Mouse (Mus musculus): ENCODE data around the gene Vma21. TPM values are rescaled to one million over a fixed set of nuclear protein-coding genes. Genes with fewer than 3 reads are reported as not detected.

The Vma21 gene
- polyA plus RNA-seq, 1 experiment from 2014 or later: 33.1 TPM

DNA sequence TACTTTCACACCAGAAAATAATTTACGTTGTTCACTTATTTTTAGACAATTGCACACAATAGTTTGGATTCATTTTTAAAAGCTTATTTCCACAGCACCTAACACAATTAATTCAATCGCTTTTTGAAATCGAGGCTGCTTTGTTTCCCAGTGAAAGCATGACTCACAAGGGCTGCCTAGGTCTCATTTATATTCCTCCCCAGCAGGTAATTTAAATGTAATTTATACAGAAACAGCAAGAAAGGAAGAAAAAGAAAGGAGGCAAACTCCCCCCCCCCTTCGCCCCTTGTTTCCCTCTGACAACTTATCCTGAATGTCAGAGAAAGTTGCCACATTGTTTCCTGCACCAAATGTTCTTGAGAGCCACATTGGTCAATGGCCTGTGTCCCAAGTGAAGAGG is 23.2 kb downstream of the Vma21 start:
- Histone ChIP-seq H3K27me3 (ENCODE audit: control insufficient read depth, insufficient read depth, low read length) (no peaks in the 10 kb centered on the region; the same call in 1 of the 2 replicates), H3K36me3 (ENCODE audit: control insufficient read depth, insufficient read depth, low read length) (no peaks in the 10 kb centered on the region), H3K4me1 (ENCODE audit: control insufficient read depth, insufficient read depth, low read length) (no peaks in the 10 kb centered on the region), H3K4me2 (no peak overlapping the region), H3K9me3 (replicated peaks; ENCODE audit: control insufficient read depth, low read length) (no peaks in the 10 kb centered on the region), H3K27ac (ENCODE audit: low read depth, low read length) (no peak overlapping the region), H3K4me3 (ENCODE audit: low read depth, low read length) (no peak overlapping the region), H3K9ac (ENCODE audit: low read depth, low read length) (no peak overlapping the region)
- 73% methylated on average over 4 of the region's 4 CpGs for WGBS (ENCODE audit: insufficient replicate concordance)
- no peak for ATAC-seq (replicated peaks; ENCODE audit: insufficient number of reproducible peaks, low FRiP score, low TSS enrichment)

DNA sequence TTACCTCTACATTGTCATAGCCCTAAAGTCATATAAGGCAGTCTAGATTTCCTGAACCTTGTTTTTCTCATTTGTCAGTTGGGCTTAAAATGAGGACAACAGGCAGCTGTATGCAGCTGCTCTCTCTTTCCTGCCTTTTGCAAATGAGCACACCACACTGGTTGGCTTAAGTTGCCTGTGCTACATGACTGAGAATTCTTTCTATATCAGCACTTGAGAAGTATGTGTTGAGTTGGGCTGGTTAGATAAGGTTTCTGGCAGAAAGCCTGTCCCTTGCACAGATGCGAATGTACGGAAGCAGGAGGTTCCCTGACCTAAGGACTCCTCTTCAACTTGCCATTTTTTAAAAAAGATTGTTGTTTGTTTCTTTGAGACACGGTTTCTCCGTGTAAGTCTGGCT is 31.0 kb downstream of the Vma21 start:
- no peak for ATAC-seq (replicated peaks; ENCODE audit: insufficient number of reproducible peaks, low FRiP score, low TSS enrichment)
- no peak overlapping the region for H3K4me2 ChIP-seq
- H3K4me1 ChIP-seq (ENCODE audit: control insufficient read depth, insufficient read depth, low read length): no peaks in the 10 kb centered on the region
- H3K9me3 ChIP-seq (replicated peaks; ENCODE audit: control insufficient read depth, low read length): no peaks in the 10 kb centered on the region
- H3K27me3 ChIP-seq (ENCODE audit: control insufficient read depth, insufficient read depth, low read length): no peaks in the 10 kb centered on the region; the same call in 1 of the 2 replicates
- no peak overlapping the region for H3K9ac ChIP-seq (ENCODE audit: low read depth, low read length)
- no peak overlapping the region for H3K27ac ChIP-seq (ENCODE audit: low read depth, low read length)
- H3K4me3 ChIP-seq (ENCODE audit: low read depth, low read length): no peak overlapping the region
- no peaks in the 10 kb centered on the region for H3K36me3 ChIP-seq (ENCODE audit: control insufficient read depth, insufficient read depth, low read length)
- WGBS (ENCODE audit: insufficient replicate concordance): 43% methylated on average over 4 of the region's 4 CpGs

DNA sequence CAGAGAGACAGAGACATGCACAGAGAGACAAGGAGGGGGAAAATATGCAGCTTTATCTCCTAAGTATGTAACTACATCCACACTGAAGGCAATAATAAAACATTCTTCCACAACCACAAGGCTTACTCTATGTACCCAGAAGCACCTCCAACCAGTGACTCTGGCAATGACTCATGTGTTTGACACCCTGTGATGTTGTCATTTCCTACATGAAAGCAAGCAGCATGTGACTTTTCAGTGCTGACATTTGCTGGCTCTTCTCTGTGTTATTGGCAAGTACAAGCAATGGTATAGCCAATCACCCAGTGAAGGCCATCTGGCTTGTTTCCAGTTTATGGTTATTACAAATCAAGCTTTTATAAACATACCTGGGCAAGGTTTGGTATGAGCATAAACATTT is 38.1 kb downstream of the Vma21 start:
- H3K4me3 ChIP-seq (ENCODE audit: low read depth, low read length): no peak overlapping the region
- no peak overlapping the region for H3K4me2 ChIP-seq
- no peaks in the 10 kb centered on the region for H3K9me3 ChIP-seq (replicated peaks; ENCODE audit: control insufficient read depth, low read length)
- H3K9ac ChIP-seq (ENCODE audit: low read depth, low read length): no peak overlapping the region
- no peaks in the 10 kb centered on the region for H3K36me3 ChIP-seq (ENCODE audit: control insufficient read depth, insufficient read depth, low read length)
- no peaks in the 10 kb centered on the region; the same call in 1 of the 2 replicates for H3K27me3 ChIP-seq (ENCODE audit: control insufficient read depth, insufficient read depth, low read length)
- no peaks in the 10 kb centered on the region for H3K4me1 ChIP-seq (ENCODE audit: control insufficient read depth, insufficient read depth, low read length)
- ATAC-seq (replicated peaks; ENCODE audit: insufficient number of reproducible peaks, low FRiP score, low TSS enrichment): no peak
- no peak overlapping the region for H3K27ac ChIP-seq (ENCODE audit: low read depth, low read length)

Other genes with a start within 250 kb of the Vma21 start
- 0.74 and 1.1 TPM in 2 replicates for gene Gpr50, start 152.3 kb upstream of the Vma21 start, polyA plus RNA-seq (2014; fragmentation: Nextera tagmentation; extraction: Ambion mirVana)
- gene Gm1141, start 105.1 kb downstream of the Vma21 start, polyA plus RNA-seq (2014; fragmentation: Nextera tagmentation; extraction: Ambion mirVana): 0.09 and 0.21 TPM in 2 replicates
- 4.1 and 5.1 TPM in 2 replicates for gene Prrg3, start 146.7 kb downstream of the Vma21 start, polyA plus RNA-seq (2014; fragmentation: Nextera tagmentation; extraction: Ambion mirVana)
- not detected in 2 replicates for gene Fate1, start 157.1 kb downstream of the Vma21 start, polyA plus RNA-seq (2014; fragmentation: Nextera tagmentation; extraction: Ambion mirVana)
- 0.11 TPM in 1 of 2 replicates, not detected in the other for gene Cnga2, start 175.9 kb downstream of the Vma21 start, polyA plus RNA-seq (2014; fragmentation: Nextera tagmentation; extraction: Ambion mirVana)